Mouse (Mus musculus): Measurements from ENCODE around the gene Rnf41.

Rnf41 gene

DNA sequence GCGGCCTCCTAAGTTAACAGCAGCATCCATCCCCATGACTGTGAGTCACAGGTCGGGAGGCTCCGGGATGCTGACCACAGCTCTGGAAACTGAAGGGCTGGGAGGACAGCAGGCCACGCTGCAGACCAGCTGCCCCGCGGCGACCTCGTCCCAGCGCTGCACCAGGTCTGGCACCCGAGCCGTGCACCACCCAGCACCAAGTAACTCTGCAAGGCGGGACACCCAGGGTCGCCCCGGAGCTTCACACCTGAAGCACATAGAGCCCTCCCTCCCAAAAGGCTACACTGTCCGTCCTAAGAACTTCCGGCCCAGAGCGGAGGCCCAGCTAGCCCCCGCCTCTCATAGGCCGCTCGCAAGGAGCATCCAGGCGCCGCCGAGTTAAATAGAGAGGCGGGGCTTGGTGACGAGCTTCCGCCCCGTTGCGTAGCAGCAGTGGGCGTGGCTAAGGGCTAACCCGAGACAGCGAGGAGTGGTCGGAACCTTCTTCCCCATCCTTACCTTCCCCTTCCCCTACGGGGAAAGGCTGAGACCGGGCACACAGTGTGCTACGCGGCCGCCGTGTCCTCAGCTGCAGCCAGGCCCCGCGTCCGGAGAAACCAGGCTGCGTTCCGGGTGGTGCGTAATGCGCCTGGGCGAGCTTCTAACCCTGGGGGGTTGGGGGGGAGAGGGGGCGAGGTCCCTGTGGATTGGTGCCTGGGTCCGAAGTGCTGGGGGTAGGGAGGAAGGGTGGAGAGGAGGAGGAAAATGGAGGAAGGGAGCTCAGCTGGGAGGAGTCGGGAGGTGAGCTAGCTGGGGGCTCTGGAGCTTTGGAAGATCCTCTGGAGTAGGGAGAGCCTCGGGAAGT lies at the start of gene Rnf41, which contains the start of gene Nabp2:
Gene Rnf41 (plus strand): TSS at position 447 of the 844 bp plus-strand sequence.
Gene Nabp2 (minus strand): TSS at position 282 of the 844 bp plus-strand sequence.
- DNase-seq, result peak; percentile 100

DNA sequence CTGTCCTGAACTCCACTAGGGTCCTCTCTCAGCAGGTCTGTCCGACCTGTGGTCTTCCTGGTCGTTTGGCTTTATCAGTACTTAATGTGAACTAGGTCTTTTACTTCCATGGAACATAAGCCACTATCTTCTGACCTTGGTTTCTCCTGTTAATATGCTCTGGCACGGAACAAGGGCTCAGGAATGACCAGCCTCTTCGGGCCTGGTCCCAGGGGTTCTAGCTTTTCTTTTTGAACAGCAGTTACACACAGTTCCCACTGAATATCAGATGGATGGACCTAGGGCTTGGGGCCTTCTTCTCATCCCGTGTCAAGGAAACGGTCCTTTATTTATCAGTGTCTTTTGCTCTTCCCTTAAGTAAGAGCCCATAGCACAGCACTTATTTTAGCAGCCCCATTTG lies 49.6 kb upstream of the Rnf41 start:
- no peak for DNase-seq

DNA sequence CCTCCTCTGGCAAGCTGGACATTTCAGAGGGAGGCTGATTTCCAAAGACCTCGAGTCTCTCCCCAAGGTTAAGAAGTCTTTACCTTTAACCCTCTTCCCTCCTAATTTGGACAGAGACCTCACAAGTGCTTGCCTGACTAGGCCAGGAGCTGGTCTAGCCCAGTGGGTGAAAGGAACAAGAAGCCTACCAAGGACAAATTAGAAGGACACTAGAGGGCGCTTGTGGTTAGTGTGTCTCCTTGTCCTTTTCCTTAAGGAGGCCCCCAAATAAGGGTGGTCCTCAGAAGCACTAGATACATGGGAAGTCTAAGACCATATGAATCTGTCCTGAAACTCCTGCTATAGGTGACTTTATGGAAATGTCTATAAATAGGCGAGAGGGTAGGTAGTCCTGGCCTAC lies 48.9 kb upstream of the Rnf41 start:
- DNase-seq, result peak; percentile 87

DNA sequence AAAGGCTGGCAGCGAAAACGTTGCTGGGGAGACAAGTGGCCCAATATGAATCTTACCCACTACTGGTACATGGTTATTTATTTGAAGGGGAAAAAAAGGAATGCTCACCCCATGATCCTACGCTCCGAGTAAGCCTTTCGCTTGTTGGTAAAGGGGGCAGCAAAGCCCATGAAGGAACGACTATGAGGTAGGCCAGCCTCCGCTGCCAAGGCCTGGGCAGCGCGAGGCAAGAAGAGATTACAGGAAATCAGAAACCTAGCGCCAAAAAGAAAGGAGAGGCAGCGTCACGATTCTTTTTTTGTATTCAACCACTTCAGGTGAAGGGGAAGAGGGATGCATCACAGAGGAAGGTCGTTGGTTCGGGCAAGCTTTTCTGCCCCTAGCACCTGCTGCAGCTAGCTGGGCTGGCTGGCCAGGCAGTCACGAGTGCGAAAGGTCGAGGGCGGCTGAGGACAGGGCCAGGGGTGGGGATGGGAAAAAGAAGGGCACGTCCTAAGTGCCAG lies 43.5 kb upstream of the Rnf41 start:
- no peak for DNase-seq

DNA sequence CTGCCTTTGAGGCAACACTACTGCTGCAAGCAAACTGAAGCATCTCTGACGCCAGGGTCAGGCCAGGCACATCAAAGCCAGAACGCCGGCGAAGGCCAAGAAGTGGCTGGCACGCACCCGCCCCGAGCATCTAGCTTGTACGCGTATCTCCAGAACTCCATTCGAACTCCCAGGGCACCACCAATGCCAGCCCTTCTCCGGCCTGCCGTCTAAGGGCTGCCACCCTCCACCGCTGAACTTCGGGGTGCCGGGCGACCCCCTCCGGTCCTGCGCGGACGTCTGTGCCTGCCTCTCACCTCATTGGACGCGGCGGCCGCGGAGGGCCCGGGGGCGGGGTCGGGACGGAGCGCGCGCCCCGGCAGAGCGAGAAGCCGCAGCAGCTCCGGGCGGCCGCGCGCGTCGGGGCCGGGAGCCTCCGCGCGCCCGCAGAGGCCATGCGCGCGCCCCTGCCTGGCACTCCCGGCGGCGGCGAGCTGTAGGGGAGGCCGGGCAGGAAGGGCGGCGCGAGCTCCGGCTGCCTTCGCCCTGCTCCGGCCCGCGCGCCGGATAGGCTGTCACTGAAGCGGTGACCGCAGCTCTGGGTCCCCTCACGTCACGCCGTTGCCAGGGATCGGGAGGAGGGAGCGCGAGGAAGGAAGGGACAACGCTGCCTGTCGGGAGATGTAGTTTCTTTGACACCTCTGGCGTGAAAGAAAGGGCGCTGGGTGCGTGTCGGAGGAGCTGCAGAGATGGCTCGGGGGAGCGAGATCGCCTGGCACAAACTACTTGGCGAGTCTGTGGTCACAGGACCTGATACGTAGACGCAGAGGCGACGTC lies 42.8 kb upstream of the Rnf41 start, which contains the start of gene Coq10a:
Gene Coq10a (minus strand): TSS at position 596 of the 816 bp plus-strand sequence.
- peak; percentile 100 for DNase-seq

DNA sequence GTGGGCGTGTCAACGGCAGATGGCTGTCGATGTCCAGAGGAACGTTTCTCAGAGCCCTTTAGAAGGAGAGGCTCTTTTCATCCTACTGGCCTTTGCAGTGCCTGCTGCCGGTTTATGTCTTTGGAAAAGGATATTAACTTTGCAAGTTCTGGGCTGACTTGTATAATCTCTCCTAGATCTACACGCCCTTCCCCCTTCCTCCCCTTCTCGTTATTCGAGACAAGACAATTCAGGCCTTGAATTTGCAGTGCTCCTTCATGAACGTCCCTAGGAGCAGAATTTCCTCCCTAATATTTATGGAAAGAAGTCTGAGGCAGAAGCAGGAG lies 42.3 kb upstream of the Rnf41 start:
- DNase-seq, result no peak

DNA sequence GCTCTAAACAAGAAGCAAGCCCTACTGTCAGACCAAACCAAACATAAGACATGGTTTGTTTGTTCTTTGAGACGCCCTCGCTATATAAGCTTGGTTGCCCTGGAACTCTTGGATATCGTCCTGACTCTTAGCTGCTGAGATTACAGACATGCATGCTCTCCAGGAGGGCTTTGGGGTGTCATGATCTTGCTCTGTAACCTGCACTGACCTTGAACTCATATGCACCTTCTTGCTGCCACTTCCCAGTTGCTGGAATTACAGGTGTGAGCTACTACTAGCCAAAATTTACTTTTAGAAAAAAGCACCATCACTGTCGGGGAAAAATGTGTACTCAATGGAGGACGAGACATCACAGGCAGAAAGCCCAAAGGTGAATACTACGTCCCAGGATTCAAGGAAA lies 41.9 kb upstream of the Rnf41 start:
- DNase-seq, result peak; percentile 91

DNA sequence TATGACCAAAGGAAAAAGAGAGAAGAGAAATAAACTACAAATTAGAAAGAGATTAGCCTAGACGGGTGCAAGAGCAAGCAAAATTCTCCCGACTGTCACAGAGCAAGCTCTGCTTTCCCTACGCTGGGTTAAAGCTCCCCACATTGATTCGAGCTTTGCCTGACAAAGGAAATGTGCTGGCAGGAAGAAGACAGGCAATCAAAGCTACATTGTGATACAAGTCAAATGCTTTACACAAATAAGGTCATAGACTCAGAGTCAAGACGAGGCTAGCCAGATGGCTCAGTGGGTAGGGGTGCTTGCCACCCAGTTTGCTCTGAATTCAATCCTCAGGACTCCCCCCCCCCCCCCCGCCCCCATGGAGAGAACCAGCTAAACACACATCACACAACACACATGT lies 41.4 kb upstream of the Rnf41 start:
- peak; percentile 84 for DNase-seq

DNA sequence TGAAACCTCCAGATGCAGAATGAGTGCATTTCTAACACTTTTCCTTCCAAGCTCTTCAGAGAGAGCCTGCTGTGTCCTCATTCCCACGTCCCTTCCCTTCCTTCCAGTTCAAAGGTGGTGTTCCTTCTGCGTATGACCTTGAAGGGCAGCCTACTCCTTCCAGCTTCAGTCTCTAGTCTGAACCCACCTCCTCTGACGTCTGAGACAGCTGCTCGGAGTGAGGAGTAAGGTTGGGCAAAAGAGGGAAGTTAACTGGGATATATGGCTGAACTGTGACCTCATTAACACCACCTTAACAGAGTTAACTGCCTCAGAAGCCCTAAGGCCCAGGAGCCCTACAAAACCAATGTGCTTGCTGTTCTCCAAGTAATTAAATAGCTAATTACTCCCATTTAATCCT lies 40.9 kb upstream of the Rnf41 start:
- peak; percentile 87 for DNase-seq

DNA sequence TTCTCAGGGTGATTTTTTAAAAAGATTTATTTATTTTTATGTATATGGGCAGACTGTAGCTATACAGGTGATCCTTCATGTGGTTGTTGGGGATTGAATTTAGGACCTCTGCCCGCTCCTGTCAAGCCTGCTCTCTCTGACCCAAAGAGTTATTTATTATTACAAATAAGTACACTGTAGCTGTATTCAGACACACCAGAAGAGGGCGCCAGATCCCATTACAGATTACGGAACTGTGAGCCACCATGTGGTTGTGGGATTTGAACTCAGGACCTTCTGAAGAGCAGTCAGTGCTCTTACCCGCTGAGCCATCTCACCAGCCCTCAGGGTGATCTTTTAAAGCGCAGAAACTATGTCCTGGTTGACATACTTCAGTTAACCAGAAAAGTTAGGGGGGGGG lies 39.3 kb upstream of the Rnf41 start:
- DNase-seq, result no peak

DNA sequence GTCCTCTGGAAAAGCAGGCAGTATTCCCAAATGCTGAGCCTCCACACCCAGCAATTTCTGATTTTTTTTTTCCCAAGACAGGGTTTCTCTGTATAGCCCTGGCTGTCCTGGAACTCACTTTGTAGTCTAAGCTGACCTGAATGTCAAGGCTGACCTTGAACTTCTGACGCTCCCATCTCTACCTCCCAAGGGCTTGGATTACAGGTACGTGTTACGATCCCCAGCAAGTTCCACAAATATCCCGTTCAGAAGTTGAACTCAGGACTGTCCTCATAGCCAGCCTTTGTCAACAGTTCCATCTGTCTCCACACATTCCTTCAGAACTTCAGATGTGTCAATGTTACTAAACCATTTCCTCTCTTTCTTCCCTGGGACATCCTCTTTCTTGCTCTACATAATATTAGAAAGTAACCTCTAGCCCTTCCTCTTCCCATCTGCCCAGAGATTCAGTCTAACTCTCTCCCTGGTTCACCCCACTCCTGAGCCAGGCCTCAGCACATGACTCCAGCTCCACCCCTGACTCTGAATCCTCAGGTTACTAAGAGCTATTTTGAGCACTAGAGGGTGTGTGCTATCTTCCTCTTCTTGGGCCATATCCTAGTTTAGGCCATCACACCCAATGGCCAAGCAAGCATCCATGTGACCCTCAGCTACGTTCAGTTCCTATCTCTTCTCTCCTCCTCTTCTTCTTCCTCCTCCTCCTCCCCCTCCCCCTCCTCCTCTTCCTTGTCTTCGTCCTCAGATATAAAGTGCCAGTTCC lies 38.3 kb upstream of the Rnf41 start:
- peak; percentile 98 for DNase-seq

DNA sequence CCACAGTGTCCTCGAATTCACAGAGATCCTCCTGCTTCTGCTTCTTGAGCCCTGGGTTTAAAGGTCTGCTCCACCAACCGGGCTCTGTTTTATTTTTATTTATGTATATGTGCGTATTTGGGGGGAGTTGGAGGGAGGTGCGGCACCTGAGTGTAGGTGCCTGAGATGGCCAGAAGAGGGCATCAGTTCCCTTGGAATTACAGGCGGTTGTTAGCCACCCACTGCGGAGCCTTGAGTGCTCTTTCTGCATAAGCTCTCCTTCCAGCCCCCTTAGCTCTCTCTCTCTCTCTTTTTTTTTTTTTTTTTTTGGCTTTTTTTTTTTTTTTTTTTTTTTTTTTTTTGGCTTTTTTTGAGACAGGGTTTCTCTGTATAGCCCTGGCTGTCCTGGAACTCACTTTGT lies 37.1 kb upstream of the Rnf41 start:
- DNase-seq, result peak; percentile 70

DNA sequence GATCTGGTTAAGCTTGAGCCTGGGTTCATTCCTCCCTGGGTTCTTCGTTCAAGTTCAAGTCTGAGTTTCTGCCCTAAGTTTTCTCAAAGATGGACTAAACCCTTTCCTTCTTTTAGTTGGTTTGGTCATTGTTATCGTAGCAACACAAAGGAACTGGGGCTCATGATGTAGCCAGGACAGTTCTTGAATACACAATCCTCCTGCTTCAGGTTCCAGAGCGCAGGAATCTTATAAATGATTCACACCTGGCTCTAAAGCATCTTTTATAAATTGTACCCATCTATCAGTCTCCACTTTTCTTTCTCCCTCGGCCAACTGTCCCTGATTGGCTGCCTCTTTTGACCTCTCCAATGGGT lies 35.4 kb upstream of the Rnf41 start:
- DNase-seq, result no peak

DNA sequence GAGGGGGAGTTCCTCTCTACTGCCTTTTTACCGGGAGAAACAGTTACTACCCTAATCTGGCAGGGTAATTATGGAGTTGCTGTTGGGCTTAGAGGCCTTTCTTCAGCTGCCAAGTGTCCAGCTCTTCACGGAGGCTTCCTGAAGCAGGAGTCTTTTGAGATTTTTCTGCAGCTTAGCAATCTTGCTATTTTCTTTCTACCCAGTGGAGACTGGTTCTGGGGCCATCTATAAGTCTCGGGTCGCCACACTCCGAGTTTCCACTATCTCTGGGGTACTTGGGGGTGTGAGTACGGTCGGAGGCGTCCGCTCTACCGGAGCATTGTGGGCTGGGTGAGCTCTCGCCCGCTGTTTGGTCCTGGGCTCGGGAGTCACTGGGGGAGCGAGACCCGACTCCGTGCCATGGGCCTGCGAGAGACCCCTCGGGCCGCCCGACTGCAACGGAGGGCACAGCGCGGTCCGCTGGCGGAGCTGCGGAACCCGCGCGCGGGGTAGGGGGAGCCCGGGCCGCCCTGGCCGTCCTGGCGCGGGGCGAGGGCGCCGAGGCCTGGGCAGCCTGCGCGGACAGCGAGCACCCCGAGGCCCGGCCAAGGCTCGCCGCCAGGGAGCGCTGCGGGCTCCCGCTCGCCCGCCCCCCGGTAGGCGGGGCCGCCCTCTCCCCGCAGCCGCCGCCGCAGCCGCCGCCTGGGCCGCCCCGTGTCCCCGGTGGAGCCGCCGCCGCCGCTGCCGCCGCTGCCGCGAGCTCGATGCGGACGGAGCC lies 34.8 kb upstream of the Rnf41 start, which contains the start of gene Ankrd52:
Gene Ankrd52 (plus strand): TSS at position 661 of the 757 bp plus-strand sequence.
- DNase-seq, result peak; percentile 99

DNA sequence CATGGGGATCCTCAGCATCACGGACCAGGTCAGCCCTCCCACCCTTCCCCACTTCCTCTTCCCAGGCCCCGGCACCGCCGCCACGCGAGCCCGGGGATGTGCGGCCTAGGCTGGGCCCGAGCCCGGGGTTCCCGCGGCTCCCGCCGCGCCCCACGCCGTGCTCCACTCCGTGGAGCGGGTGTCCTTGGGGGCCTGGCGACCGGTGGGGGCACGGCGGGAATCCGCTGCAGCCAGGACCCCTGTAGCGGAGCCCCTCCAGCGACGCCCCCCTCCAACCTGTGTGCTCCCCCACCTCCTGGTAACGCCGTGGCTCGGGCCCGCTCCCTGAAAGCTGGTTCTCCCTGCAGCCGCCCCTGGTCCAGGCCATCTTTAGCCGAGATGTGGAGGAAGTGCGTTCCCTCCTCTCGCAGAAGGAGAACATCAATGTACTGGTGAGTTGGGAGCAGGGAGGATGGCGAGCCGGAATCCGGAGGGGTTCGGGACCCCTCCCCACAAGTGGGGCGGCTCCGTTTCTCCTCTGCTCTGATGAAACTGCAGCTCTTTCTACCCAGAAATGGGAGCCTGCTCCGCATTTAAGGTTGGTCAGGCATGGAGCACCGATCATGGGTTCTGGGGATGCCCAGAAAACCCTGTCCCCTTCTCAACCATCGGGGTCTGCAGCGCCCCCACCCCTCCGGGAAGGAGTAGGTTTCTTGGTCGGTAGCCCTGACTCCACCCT lies 34.1 kb upstream of the Rnf41 start:
- DNase-seq, result peak; percentile 96

DNA sequence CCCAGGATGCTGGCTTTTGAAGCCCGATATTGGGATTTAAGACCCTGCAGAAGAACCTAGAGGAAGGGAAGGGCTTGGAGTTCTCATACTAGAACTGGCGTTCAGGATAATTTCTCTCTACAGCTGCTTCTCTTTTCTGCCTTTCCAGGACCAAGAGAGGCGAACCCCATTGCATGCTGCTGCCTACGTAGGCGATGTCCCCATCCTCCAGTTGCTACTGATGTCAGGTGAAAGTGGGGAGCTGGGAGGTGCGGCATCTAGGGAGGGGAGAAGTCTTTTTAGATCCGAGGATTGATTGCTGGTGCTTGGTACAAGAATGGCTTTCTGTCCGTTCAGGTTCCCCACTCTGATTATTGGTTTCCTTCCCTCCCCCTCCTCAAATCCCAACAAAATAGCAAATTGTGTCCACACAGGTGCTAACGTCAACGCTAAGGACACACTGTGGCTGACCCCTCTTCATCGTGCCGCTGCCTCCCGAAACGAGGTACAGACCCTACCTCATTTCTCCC lies 33.5 kb upstream of the Rnf41 start:
- DNase-seq, result peak; percentile 85

DNA sequence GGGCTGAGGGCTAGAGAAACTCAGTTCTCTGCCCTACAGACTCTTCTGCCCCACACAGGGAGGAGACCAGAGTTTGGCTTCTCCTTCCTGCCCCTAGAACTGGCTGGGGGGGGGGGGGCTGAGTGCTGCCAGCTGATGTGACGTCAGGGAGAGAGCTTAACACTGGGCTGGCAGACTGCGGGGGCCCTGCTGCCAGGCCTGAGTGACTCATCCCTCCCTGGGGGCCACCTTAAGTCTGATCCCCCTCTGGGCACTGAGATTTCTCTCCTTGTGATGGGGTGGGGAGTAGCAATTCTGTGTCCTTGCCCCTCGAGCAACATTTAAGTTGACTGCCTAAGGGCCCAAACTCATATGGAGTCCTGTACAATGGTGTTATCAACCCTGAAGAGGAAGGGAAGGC lies 33.0 kb upstream of the Rnf41 start:
- peak; percentile 87 for DNase-seq

DNA sequence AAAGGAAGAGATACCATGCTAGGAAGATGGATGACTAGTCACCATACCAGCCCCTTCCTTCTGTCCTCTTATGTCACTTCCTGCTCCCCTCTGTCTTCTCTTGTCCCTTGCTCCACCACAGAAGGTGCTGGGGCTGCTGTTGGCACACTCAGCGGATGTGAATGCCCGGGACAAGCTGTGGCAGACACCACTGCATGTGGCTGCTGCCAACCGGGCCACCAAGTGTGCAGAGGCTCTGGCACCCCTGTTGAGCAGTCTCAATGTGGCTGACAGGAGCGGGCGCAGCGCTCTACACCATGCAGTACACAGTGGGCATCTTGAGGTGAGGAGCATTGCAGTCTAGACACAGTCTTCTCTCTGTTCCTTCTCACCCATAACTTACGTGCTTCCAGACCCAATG lies 32.2 kb upstream of the Rnf41 start:
- DNase-seq, result peak; percentile 95

DNA sequence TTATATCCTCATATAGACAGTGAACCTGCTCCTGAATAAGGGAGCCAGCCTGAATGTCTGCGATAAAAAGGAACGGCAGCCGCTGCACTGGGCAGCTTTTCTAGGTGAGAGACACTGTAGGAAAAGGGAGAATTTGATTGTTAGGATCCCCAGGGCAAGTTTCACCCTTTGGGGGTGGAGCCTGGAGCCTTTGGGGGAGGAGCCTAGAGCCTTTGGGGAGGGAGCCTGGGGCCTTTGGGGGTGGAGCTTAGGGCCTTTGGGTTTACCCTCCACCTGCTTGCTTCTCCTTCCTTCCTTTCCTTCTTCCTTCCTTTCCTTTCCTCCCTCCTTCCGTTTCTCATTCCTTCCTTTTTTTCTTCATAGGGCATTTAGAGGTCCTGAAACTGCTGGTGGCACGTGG lies 30.9 kb upstream of the Rnf41 start:
- DNase-seq, result no peak

DNA sequence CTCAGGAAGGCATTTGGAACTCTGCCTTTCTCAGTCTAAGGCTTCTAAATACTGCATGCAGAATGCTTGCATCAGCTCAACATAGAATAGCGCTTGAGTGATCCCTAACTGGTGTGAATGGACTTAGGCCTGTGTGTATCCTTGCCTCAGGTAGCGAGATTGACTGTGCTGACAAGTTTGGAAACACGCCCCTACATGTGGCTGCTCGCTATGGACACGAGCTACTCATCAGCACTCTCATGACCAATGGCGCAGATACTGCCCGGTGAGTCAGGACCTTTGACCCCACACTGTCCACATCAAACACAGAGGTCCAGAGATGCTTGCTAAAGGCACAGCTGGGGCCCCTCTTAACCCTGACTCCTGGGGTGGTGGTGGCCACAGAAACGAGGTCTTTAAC lies 29.0 kb upstream of the Rnf41 start:
- DNase-seq, result peak; percentile 76

DNA sequence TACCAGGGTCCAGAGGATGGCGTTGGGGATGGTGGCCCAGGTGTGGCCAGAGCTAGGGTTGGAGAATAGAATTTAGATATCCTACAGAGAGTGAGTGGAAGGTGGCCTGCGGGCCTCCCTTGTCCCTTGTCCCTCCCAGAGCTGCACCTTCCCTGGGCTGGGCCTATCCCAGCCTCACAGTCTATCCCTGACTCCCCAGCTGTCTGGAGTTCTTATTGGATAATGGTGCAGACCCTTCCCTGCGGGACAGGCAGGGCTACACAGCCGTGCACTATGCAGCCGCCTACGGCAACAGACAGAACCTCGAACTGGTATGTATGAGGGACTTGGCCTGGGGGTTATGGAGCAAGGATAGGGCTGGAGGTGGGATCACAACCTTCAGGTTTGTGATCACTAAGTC lies 25.6 kb upstream of the Rnf41 start:
- no peak for DNase-seq
